Mouse (Mus musculus) cerebellum, postnatal 36 days (tissue): Measurements from ENCODE around the gene Mog.
A peak's percentile ranks its signal among the peaks of the same experiment; 100 is the strongest.

Experiments used
- DNase-seq, 2 experiments: peaks; one replicate each; pipeline ENCODE4 v3.0.0; 2021 to 2022; ENCODE audit warnings: mixed read lengths in 2 of 2

The Mog gene

GRCm38 (mm10) chr17:37022628-37023576 lies at the start of gene Mog:
TSS of gene Mog (minus strand) at chr17:37023398.
- no peak for DNase-seq

- no peak for DNase-seq
Measured at GRCm38 (mm10) chr17:37072730-37073276, 49.6 kb upstream of the Mog start.

GRCm38 (mm10) chr17:37072080-37072729 lies 49.0 kb upstream of the Mog start:
- DNase-seq: no peak

GRCm38 (mm10) chr17:37070121-37070520 lies 46.9 kb upstream of the Mog start:
- no peak for DNase-seq

- no peak for DNase-seq
Measured at GRCm38 (mm10) chr17:37067861-37068260, 44.7 kb upstream of the Mog start.

- DNase-seq: no peak
Measured at GRCm38 (mm10) chr17:37065993-37066392, 42.8 kb upstream of the Mog start.

GRCm38 (mm10) chr17:37063686-37064495 lies 40.7 kb upstream of the Mog start:
- DNase-seq: no peak

- no peak for DNase-seq
Measured at GRCm38 (mm10) chr17:37063063-37063462, 39.9 kb upstream of the Mog start.

GRCm38 (mm10) chr17:37062101-37062641 lies 39.0 kb upstream of the Mog start:
- DNase-seq: no peak

- no peak for DNase-seq
Measured at GRCm38 (mm10) chr17:37061435-37061834, 38.2 kb upstream of the Mog start.

- no peak for DNase-seq
Measured at GRCm38 (mm10) chr17:37056957-37057356, 33.8 kb upstream of the Mog start.

GRCm38 (mm10) chr17:37051745-37052144 lies 28.5 kb upstream of the Mog start:
- DNase-seq: no peak

- peak in 1 of 2 experiments; percentile 40 for DNase-seq
Measured at GRCm38 (mm10) chr17:37050876-37051275, 27.7 kb upstream of the Mog start.

- peak; percentile 92 to 93 for DNase-seq
Measured at GRCm38 (mm10) chr17:37050399-37050798, 27.2 kb upstream of the Mog start.

GRCm38 (mm10) chr17:37049570-37050310 lies 26.5 kb upstream of the Mog start:
- DNase-seq: peak; percentile 85 to 90

GRCm38 (mm10) chr17:37048383-37048782 lies 25.2 kb upstream of the Mog start:
- peak in 1 of 2 experiments; percentile 11 for DNase-seq

GRCm38 (mm10) chr17:37047981-37048380 lies 24.8 kb upstream of the Mog start:
- no peak for DNase-seq

GRCm38 (mm10) chr17:37047332-37047976 lies 24.3 kb upstream of the Mog start:
- DNase-seq: peak in 1 of 2 experiments; percentile 22

- DNase-seq: peak; percentile 61 to 74
Measured at GRCm38 (mm10) chr17:37046312-37047112, 23.3 kb upstream of the Mog start.
